Mouse (Mus musculus): ENCODE data around the gene Gm5150. TPM values are rescaled to one million over a fixed set of nuclear protein-coding genes. Genes with fewer than 3 reads are reported as not detected.

Gene Gm5150
- 0.42 TPM in 1 of 4 replicates, not detected in the others for total RNA-seq (2023; ENCODE audit: inconsistent age)

GRCm38 (mm10) chr3:16006215-16006614, at the start of gene Gm5150:
Gene Gm5150, minus strand, starts transcription at chr3:16006437.

Other genes with a start within 250 kb of the Gm5150 start
- gene Sirpb1c, start 157.9 kb downstream of the Gm5150 start, total RNA-seq (2023; ENCODE audit: inconsistent age), result not detected in 4 replicates

All from B cell, adult (primary cell).